Mouse (Mus musculus): ENCODE results near the gene Gm43064. TPM values are rescaled to one million over a fixed set of nuclear protein-coding genes. Genes with fewer than 3 reads are reported as not detected.

Gm43064 gene
- polyA plus RNA-seq, 1 experiment from 2014 or later, result 0.41 TPM

Other genes with a start within 250 kb of the Gm43064 start
- gene Syt6, start 234.3 kb upstream of the Gm43064 start, polyA plus RNA-seq (2015; fragmentation: Nextera tagmentation; extraction: Ambion mirVana), result 11.7 and 13.7 TPM in 2 replicates
- gene Atg4a-ps, start 163.5 kb upstream of the Gm43064 start, polyA plus RNA-seq (2015; fragmentation: Nextera tagmentation; extraction: Ambion mirVana), result not detected in 2 replicates
- gene Olfml3, start 71.6 kb upstream of the Gm43064 start, polyA plus RNA-seq (2015; fragmentation: Nextera tagmentation; extraction: Ambion mirVana), result 8.7 and 9.7 TPM in 2 replicates
- not detected in 2 replicates for gene Gm10964, start 70.2 kb upstream of the Gm43064 start, polyA plus RNA-seq (2015; fragmentation: Nextera tagmentation; extraction: Ambion mirVana)
- 11.5 TPM in 2 replicates for gene Hipk1, start 18.0 kb upstream of the Gm43064 start, polyA plus RNA-seq (2015; fragmentation: Nextera tagmentation; extraction: Ambion mirVana)
- gene Dclre1b, start 129 bp upstream of the Gm43064 start, polyA plus RNA-seq (2015; fragmentation: Nextera tagmentation; extraction: Ambion mirVana), result 20.8 and 23.8 TPM in 2 replicates
- gene Ap4b1, start 53 bp upstream of the Gm43064 start, polyA plus RNA-seq (2015; fragmentation: Nextera tagmentation; extraction: Ambion mirVana), result 20.5 and 21.8 TPM in 2 replicates
- 0.36 and 0.55 TPM in 2 replicates for gene Bcl2l15, start 23.0 kb downstream of the Gm43064 start, polyA plus RNA-seq (2015; fragmentation: Nextera tagmentation; extraction: Ambion mirVana)
- gene Ptpn22, start 50.2 kb downstream of the Gm43064 start, polyA plus RNA-seq (2015; fragmentation: Nextera tagmentation; extraction: Ambion mirVana), result 0.39 and 0.78 TPM in 2 replicates
- gene Rsbn1, start 104.5 kb downstream of the Gm43064 start, polyA plus RNA-seq (2015; fragmentation: Nextera tagmentation; extraction: Ambion mirVana), result 19.5 and 20.2 TPM in 2 replicates
- gene Phtf1, start 158.5 kb downstream of the Gm43064 start, polyA plus RNA-seq (2015; fragmentation: Nextera tagmentation; extraction: Ambion mirVana), result 25.8 and 28.7 TPM in 2 replicates